Mouse (Mus musculus) cerebellum, adult 2 months (tissue): ENCODE data around the gene 2900026A02Rik.

Source experiments
- CTCF ChIP-seq: fragments of 200-500 bp; IDR thresholded peaks from 2 replicates; pipeline ENCODE4 v1.5.1; 2011; ENCODE audit warnings: low read depth, mild to moderate bottlenecking, control low read depth, low read length, moderate library complexity, borderline replicate concordance; ENCODE audit not compliant: insufficient read depth
- POLR2A ChIP-seq: fragments of 200-500 bp; IDR thresholded peaks from 2 replicates; pipeline ENCODE4 v1.6.1; 2011; ENCODE audit warnings: low read length, control low read depth, borderline replicate concordance; ENCODE audit not compliant: insufficient read depth

- TF ChIP-seq CTCF (no peak), POLR2A (no peak)
Measured at GRCm38 (mm10) chr5:113101457-113101856, 119.6 kb downstream of the 2900026A02Rik start.
